Mouse (Mus musculus): ENCODE results near the gene Hipk2.

The Hipk2 gene

GRCm38 (mm10) chr6:38840780-38841179 is 35.2 kb downstream of the Hipk2 start:
- in situ Hi-C loops (cut with MboI; ENCODE audit: unreplicated experiment in 2 of 2) = no loop called here

GRCm38 (mm10) chr6:38840380-38840779 is 35.6 kb downstream of the Hipk2 start:
- in situ Hi-C loops (cut with MboI; ENCODE audit: unreplicated experiment in 2 of 2) = no loop called here

GRCm38 (mm10) chr6:38839891-38840290 is 36.1 kb downstream of the Hipk2 start:
- in situ Hi-C loops (cut with MboI; ENCODE audit: unreplicated experiment in 2 of 2) = no loop called here

- in situ Hi-C loops (cut with MboI; ENCODE audit: unreplicated experiment in 2 of 2) = no loop called here
These were observed 37.9 kb downstream of the Hipk2 start for GRCm38 (mm10) chr6:38838061-38838460.

GRCm38 (mm10) chr6:38835217-38835616 is 40.7 kb downstream of the Hipk2 start:
- in situ Hi-C loops (cut with MboI; ENCODE audit: unreplicated experiment in 2 of 2) = no loop called here

GRCm38 (mm10) chr6:38834727-38835126 is 41.2 kb downstream of the Hipk2 start:
- in situ Hi-C loops (cut with MboI; ENCODE audit: unreplicated experiment in 2 of 2) = no loop called here

- in situ Hi-C loops (cut with MboI; ENCODE audit: unreplicated experiment in 2 of 2) = no loop called here
These were observed 42.2 kb downstream of the Hipk2 start for GRCm38 (mm10) chr6:38833721-38834120.

- in situ Hi-C loops (cut with MboI; ENCODE audit: unreplicated experiment in 2 of 2) = no loop called here
These were observed 46.5 kb downstream of the Hipk2 start for GRCm38 (mm10) chr6:38829452-38829851.

GRCm38 (mm10) chr6:38828211-38828610 is 47.8 kb downstream of the Hipk2 start:
- in situ Hi-C loops (cut with MboI; ENCODE audit: unreplicated experiment in 2 of 2) = no loop called here

- in situ Hi-C loops (cut with MboI; ENCODE audit: unreplicated experiment in 2 of 2) = no loop called here
These were observed 48.5 kb downstream of the Hipk2 start for GRCm38 (mm10) chr6:38827435-38827834.

- in situ Hi-C loops (cut with MboI; ENCODE audit: unreplicated experiment in 2 of 2) = no loop called here
These were observed 49.1 kb downstream of the Hipk2 start for GRCm38 (mm10) chr6:38826857-38827256.

GRCm38 (mm10) chr6:38825886-38826285 is 50.1 kb downstream of the Hipk2 start:
- in situ Hi-C loops (cut with MboI; ENCODE audit: unreplicated experiment in 2 of 2) = no loop called here

- in situ Hi-C loops (cut with MboI; ENCODE audit: unreplicated experiment in 2 of 2) = no loop called here
These were observed 52.1 kb downstream of the Hipk2 start for GRCm38 (mm10) chr6:38823827-38824226.

GRCm38 (mm10) chr6:38823164-38823563 is 52.8 kb downstream of the Hipk2 start:
- in situ Hi-C loops (cut with MboI; ENCODE audit: unreplicated experiment in 2 of 2) = no loop called here

- in situ Hi-C loops (cut with MboI; ENCODE audit: unreplicated experiment in 2 of 2) = no loop called here
These were observed 54.3 kb downstream of the Hipk2 start for GRCm38 (mm10) chr6:38821686-38822085.

- in situ Hi-C loops (cut with MboI; ENCODE audit: unreplicated experiment in 2 of 2) = no loop called here
These were observed 55.1 kb downstream of the Hipk2 start for GRCm38 (mm10) chr6:38820862-38821261.

- in situ Hi-C loops (cut with MboI; ENCODE audit: unreplicated experiment in 2 of 2) = no loop called here
These were observed 59.7 kb downstream of the Hipk2 start for GRCm38 (mm10) chr6:38816216-38816615.

- in situ Hi-C loops (cut with MboI; ENCODE audit: unreplicated experiment in 2 of 2) = no loop called here
These were observed 60.4 kb downstream of the Hipk2 start for GRCm38 (mm10) chr6:38815582-38815981.

- in situ Hi-C loops (cut with MboI; ENCODE audit: unreplicated experiment in 2 of 2) = no loop called here
These were observed 61.3 kb downstream of the Hipk2 start for GRCm38 (mm10) chr6:38814690-38815089.

- in situ Hi-C loops (cut with MboI; ENCODE audit: unreplicated experiment in 2 of 2) = no loop called here
These were observed 64.4 kb downstream of the Hipk2 start for GRCm38 (mm10) chr6:38811459-38812145.

- in situ Hi-C loops (cut with MboI; ENCODE audit: unreplicated experiment in 2 of 2) = no loop called here
These were observed 65.9 kb downstream of the Hipk2 start for GRCm38 (mm10) chr6:38810121-38810475.

- in situ Hi-C loops (cut with MboI; ENCODE audit: unreplicated experiment in 2 of 2) = no loop called here
These were observed 66.4 kb downstream of the Hipk2 start for GRCm38 (mm10) chr6:38809396-38810120.
